Mouse (Mus musculus) cortical plate, adult 2 months (tissue): ENCODE measurements around the gene Cpne9.

Source experiments
- CTCF ChIP-seq: fragments of 200-500 bp; IDR thresholded peaks from 2 replicates; pipeline ENCODE4 v1.5.1; 2011; ENCODE audit warnings: mild to moderate bottlenecking, control low read depth, low read length; ENCODE audit not compliant: insufficient read depth; ENCODE audit errors: extremely low read depth
- POLR2A ChIP-seq: fragments of 200-500 bp; IDR thresholded peaks from 2 replicates; pipeline ENCODE4 v1.6.1; 2011; ENCODE audit warnings: mild to moderate bottlenecking, low read length, control low read depth; ENCODE audit not compliant: insufficient read depth; ENCODE audit errors: extremely low read depth

GRCm38 (mm10) chr6:113351161-113351560 is 69.1 kb downstream of the Cpne9 start:
- no peak for TF ChIP-seq POLR2A
- TF ChIP-seq CTCF = no peak
